Comparison of ENCODE assay signal across 15 mouse cellular contexts in genomic region chr3:57252551-57252950, GRCm38 (mm10). TPM values are rescaled to one million over a fixed set of nuclear protein-coding genes. Genes with fewer than 3 reads are reported as not detected.
DNase-seq lines count a peak whose midpoint lies in the region; ATAC-seq and TF ChIP-seq lines count a peak whose summit lies in the region.
"Had no signal": no experiment of that assay in that cellular context is flagged by ENCODE, and none has a peak within 500 bp of the region (broad histone marks: within the 10 kb centered on the region; RNA-seq: fewer than 3 reads in every experiment).

No protein-coding gene starts in this region.

- H3K9ac ChIP-seq in lung, embryonic 14.5 days = no peak overlapping the region
- H3K9ac ChIP-seq: embryonic facial prominence, embryonic 15.5 days; forebrain, postnatal 0 days had no signal

- H3K27me3 ChIP-seq in lung, embryonic 14.5 days (ENCODE audit: insufficient read depth, low read length) = no peaks in the 10 kb centered on the region
- no peaks in the 10 kb centered on the region for H3K27me3 ChIP-seq in myocyte (ENCODE audit: control insufficient read depth, insufficient read depth, insufficient read length)
- H3K27me3 ChIP-seq: embryonic facial prominence, embryonic 15.5 days had no signal

- ATAC-seq in lung, embryonic 14.5 days (ENCODE audit: insufficient read depth) = no peak
- ATAC-seq in megakaryocyte-erythroid progenitor cell, adult 5-6 weeks (replicated peaks; ENCODE audit: low FRiP score, low TSS enrichment, poor library complexity, severe bottlenecking) = no peak
- ATAC-seq: forebrain, postnatal 0 days; intestine, postnatal 0 days had no signal

- H3ac ChIP-seq in myocyte (ENCODE audit: control insufficient read depth, insufficient read length) = no peak overlapping the region

- no peaks in the 10 kb centered on the region for H3K4me1 ChIP-seq in lung, embryonic 14.5 days (ENCODE audit: insufficient read depth)
- no peaks in the 10 kb centered on the region for H3K4me1 ChIP-seq in lung, adult 2 months (ENCODE audit: control insufficient read depth, insufficient read depth, low read length)
- H3K4me1 ChIP-seq in embryonic fibroblast, embryonic 13.5 days (ENCODE audit: control insufficient read depth, insufficient read depth, low read length) = peaks cover 5% of the 10 kb centered on the region
- H3K4me1 ChIP-seq: embryonic facial prominence, embryonic 15.5 days; limb, embryonic 10.5 days had no signal

- no peak overlapping the region for H3K4me2 ChIP-seq in lung, embryonic 14.5 days
- peak overlapping the region; percentile 40 for H3K4me2 ChIP-seq in myocyte (ENCODE audit: low read depth)
- H3K4me2 ChIP-seq: embryonic facial prominence, embryonic 15.5 days had no signal

- H3K9me3 ChIP-seq in lung, embryonic 14.5 days (ENCODE audit: low read depth, low read length) = no peaks in the 10 kb centered on the region
- H3K9me3 ChIP-seq: embryonic facial prominence, embryonic 15.5 days; limb, embryonic 10.5 days had no signal

- H3K79me2 ChIP-seq in myocyte (ENCODE audit: control insufficient read depth, insufficient read depth) = no peaks in the 10 kb centered on the region

- TF ChIP-seq CTCF in lung, embryonic 14.5 days (IDR thresholded peaks at IDR 0.05; ENCODE audit: low read depth) = no peak
- TF ChIP-seq CTCF in lung, adult 2 months (IDR thresholded peaks at IDR 0.05; ENCODE audit: insufficient read depth, low read length) = no peak
- no peak for TF ChIP-seq CTCF in embryonic fibroblast, embryonic 13.5 days (IDR thresholded peaks at IDR 0.05; ENCODE audit: borderline replicate concordance, insufficient read depth, low read length)

- peak; percentile 24 for DNase-seq in lung, embryonic 14.5 days
- DNase-seq in lung, adult 2 months = no peak
- DNase-seq in adrenal gland, adult 8-10 months = peak; percentile 21
- no peak for DNase-seq in layer of hippocampus, postnatal 36 days
- DNase-seq: cerebellum, postnatal 14 days; forebrain, postnatal 0 days; retina, postnatal 1 day; thymus, postnatal 14 days had no signal

- no peak for TF ChIP-seq POLR2A in lung, adult 2 months (IDR thresholded peaks at IDR 0.05; ENCODE audit: borderline replicate concordance, extremely low read depth, low read depth, low read length)
- no peak for TF ChIP-seq POLR2A in embryonic fibroblast, embryonic 13.5 days (IDR thresholded peaks at IDR 0.05; ENCODE audit: low read depth, low read length)
- no peak for TF ChIP-seq POLR2A in myocyte (IDR thresholded peaks at IDR 0.05; ENCODE audit: insufficient read length, low read depth)

- no peak overlapping the region for H3K27ac ChIP-seq in lung, embryonic 14.5 days (ENCODE audit: low read depth)
- H3K27ac ChIP-seq in embryonic fibroblast, embryonic 13.5 days (ENCODE audit: insufficient read depth, low read length) = peak overlapping the region; percentile 74
- H3K27ac ChIP-seq: embryonic facial prominence, embryonic 15.5 days; limb, embryonic 10.5 days had no signal

- no peak overlapping the region for H3K4me3 ChIP-seq in lung, embryonic 14.5 days (ENCODE audit: low read depth, low read length)
- no peak overlapping the region for H3K4me3 ChIP-seq in lung, adult 2 months (replicated peaks; ENCODE audit: extremely low read depth, low read depth, low read length)
- H3K4me3 ChIP-seq in embryonic fibroblast, embryonic 13.5 days (ENCODE audit: insufficient read depth, low read length) = no peak overlapping the region
- H3K4me3 ChIP-seq in myocyte = no peak overlapping the region
- H3K4me3 ChIP-seq: embryonic facial prominence, embryonic 15.5 days; limb, embryonic 10.5 days had no signal

- no peaks in the 10 kb centered on the region for H3K36me3 ChIP-seq in lung, embryonic 14.5 days (ENCODE audit: insufficient read depth)
- H3K36me3 ChIP-seq in myocyte (ENCODE audit: control insufficient read depth, insufficient read depth) = no peaks in the 10 kb centered on the region
- H3K36me3 ChIP-seq: embryonic facial prominence, embryonic 15.5 days; G1E; limb, embryonic 10.5 days had no signal

TF ChIP-seq in myocyte, 11 proteins besides CTCF, POLR2A, EP300 and RAD21:
- TF ChIP-seq CEBPB (IDR thresholded peaks at IDR 0.05; ENCODE audit: insufficient read depth, poor library complexity, severe bottlenecking) (peak; percentile 97), REST (IDR thresholded peaks at IDR 0.05; ENCODE audit: insufficient read depth, insufficient read length) (no peak)

RNA-seq across cellular contexts. Expression of gene Tm4sf1, which starts 49.2 kb away (rescaled TPM):
- 53.8 and 60.9 TPM in 2 replicates for polyA plus RNA-seq in lung, embryonic 14.5 days (2014; fragmentation: Nextera tagmentation; extraction: Ambion mirVana)
- polyA plus RNA-seq in lung, adult 2 months (2012; rRNA removed) = 204 and 323 TPM in 2 replicates
- 10 to 100 TPM; 64.3 to 98.2 (median 76.0) TPM for total RNA-seq in adrenal gland, adult 8-10 months (2022)
- 123 and 314 TPM in 2 replicates for polyA plus RNA-seq in embryonic fibroblast, embryonic 13.5 days (2011; ENCODE audit: insufficient read length, low read depth, missing spikeins)
- 119 TPM for polyA plus RNA-seq in myocyte (2012; fragmentation: generic; extraction: Trizol)
- not detected in 2 replicates for total RNA-seq in megakaryocyte-erythroid progenitor cell, adult 5-6 weeks (2014; fragmentation: Nextera tagmentation)
- total RNA-seq in megakaryocyte-erythroid progenitor cell, adult 5-6 weeks (2017) = not detected in 2 replicates
- total RNA-seq in layer of hippocampus, postnatal 36 days (2021) = 10 to 100 TPM; 14.3 to 17.4 TPM
- polyA plus RNA-seq: G1E had no signal

Comparison
In these comparisons a context has a peak if more than half of its experiments do, and no peak if none do; other contexts are left out.
1. DNase-seq: peak in lung, embryonic 14.5 days (single experiment) and adrenal gland, adult 8-10 months (single experiment); none in lung, adult 2 months (single experiment) and layer of hippocampus, postnatal 36 days (0 of 2).